Mouse (Mus musculus): ENCODE data around the gene Gm28044.
"Not testable (repeated sequence)": the region's sequence is repeated elsewhere in the genome, so short reads cannot be mapped to it uniquely, and the experiment has no call there.

Gene Gm28044

DNA sequence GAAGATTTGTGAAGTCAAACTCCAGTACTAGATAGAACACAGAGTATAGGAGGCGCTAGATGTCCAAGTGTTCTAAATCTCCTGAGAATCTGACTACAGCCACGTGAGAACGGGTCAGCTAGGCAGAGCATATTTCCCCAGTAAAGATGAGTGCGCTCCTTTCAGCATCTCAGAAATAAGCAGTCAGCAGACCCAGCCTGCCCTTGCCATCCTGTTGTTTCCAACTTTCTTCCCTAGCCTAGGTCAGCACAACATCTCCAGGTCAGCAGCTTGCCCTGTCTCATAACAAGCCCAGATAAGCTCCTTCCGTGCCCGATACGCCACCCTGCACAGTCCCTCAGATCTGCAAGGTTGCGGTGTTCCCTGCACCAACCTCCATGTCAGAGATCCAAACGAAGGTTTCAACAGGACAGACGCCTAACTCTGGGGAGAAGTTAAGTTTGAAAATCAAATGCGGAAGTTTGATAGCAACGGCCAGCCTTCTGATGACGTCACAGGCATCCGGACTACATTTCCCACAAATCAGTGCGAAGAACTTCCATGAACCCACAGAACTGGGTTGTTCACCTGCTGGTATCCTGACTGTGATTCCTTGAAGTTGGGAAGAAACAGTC is at the start of gene Gm28044, which contains the start of gene Zfp953:
Gm28044 (minus strand) TSS at position 406 of the 614 bp plus-strand sequence.
Zfp953 (minus strand) TSS at position 475 of the 614 bp plus-strand sequence.
- in situ Hi-C loops (cut with MboI, MseI): loop anchor here (10.0 kb wide), 1 partner anchor 165 kb away; the partner anchor contains the start of genes Gm26965 and Zfp87

DNA sequence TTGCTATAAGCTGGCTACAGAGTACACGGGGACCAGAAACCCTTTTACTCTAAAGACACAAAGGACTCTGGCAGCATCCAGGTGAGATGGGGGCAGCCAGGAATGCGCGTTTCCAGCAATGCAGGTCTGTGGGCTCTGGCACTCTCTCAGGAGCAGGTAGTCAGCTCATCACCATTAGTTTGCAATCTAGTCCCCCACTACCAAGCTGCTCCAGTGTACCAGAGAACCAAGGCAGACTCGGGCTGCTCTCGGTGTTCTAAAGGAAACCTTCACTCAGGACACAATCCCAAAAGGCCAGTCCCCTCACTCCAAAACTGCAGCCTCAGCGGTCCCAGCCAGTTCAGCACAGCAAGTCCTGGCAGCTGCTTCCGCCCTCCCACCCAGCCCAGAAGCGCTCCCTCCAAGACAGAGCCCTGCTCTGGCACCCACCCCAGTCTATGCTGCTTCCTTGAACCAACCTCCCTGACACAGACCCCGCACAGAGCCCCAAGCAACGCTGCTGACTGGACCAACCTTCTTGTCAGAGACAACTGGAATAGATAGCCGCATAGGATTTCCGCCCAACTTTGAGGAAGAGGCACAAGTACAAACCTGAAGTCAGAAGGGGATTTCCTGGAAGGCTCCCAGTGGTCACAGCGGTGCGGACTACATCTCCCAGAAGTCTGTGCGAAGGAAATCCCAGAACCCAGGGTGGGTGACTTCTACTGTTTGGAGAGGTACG is 39.0 kb upstream of the Gm28044 start, which contains the start of gene Zfp429:
Zfp429 (minus strand) TSS at position 637 of the 721 bp plus-strand sequence.
- in situ Hi-C loops (cut with MboI, MseI): not testable (repeated sequence)

DNA sequence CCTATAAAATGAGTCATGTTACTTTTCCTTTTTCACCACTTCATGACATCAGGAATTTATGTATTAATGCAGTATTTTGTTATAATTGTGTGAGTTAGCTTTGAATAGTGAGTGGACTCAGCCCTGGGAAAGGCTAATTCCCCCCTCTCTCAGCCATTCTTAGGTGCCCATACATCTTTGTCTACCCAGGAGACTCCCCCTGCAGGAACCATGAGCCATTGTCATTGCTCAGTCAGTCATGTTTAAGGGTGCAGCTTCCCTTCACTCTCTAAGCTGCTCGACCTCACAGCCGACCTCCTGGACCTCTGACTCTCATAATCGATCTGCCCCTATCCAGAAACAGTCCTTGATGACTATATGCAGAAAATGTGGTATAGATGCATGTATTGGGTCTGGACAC is 15.9 kb upstream of the Gm28044 start:
- in situ Hi-C loops (cut with MboI, MseI): not testable (repeated sequence)

DNA sequence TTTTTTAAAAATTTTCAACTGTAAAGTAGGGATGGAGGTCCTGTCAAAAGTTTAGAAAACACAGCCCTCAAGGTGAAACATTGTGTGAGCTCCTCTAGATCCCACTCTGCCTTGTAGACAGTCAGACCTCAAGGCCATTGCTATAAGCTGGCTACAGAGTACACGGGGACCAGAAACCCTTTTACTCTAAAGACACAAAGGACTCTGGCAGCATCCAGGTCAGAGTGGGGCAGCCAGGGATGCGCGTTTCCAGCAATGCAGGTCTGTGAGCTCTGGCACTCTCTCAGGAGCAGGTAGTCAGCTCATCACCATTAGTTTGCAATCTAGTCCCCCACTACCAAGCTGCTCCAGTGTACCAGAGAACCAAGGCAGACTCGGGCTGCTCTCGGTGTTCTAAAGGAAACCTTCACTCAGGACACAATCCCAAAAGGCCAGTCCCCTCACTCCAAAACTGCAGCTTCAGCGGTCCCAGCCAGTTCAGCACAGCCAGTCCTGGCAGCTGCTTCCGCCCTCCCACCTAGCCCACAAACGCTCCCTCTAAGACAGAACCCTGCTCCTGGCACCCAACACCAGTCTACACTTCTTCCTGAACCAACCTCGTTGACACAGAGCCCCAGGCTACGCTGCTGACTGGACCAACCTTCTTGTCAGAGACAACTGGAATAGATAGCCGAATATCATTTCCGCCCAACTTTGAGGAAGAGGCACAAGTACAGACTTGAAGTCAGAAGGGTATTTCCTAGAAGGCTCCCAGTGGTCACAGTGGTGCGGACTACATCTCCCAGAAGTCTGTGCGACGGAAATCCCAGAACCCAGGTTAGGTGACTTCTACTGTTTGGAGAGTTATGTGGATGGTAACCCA is 14.9 kb upstream of the Gm28044 start, which contains the start of the genes Gm28041 and Zfp456:
Gm28041 (minus strand) TSS at position 684 of the 862 bp plus-strand sequence.
Zfp456 (minus strand) TSS at position 761 of the 862 bp plus-strand sequence.
- in situ Hi-C loops (cut with MboI, MseI): not testable (repeated sequence)

DNA sequence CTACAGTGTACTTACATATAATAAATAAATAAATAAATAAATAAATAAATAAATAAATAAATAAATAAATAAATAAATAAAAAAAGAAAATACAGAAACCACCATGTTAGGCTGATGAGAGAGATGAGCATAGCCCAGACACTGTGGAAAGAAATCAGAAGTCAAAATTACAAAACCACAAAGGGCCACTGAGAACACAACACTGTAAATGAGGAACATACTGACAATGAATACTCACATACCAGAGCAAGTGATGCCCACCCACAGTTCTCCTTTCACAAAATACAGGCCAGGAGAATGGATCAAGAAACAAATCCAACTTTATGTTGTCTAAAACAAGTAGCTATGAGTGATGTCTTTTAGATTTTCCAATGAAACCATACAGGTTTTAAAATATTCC is 8.5 kb downstream of the Gm28044 start:
- in situ Hi-C loops (cut with MboI, MseI): no loop called here

DNA sequence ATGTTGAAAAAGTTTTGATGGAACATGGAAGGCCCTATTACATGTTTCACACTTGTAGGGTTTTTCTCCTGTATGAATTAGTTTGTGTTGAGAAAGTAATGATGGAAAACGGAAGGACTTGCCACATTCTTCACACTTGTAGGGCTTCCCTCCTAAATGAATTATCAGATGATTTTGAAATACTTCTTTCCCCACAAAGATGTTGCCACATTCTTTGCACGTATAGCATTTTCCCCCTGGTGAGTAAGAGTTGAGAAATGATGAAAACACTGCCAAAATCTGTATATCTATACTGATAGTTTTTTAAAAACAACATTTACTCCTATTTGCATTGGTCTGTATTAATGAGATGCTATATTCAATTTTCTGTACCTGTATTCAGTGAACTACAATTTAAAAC is 16.9 kb downstream of the Gm28044 start:
- in situ Hi-C loops (cut with MboI, MseI): no loop called here

DNA sequence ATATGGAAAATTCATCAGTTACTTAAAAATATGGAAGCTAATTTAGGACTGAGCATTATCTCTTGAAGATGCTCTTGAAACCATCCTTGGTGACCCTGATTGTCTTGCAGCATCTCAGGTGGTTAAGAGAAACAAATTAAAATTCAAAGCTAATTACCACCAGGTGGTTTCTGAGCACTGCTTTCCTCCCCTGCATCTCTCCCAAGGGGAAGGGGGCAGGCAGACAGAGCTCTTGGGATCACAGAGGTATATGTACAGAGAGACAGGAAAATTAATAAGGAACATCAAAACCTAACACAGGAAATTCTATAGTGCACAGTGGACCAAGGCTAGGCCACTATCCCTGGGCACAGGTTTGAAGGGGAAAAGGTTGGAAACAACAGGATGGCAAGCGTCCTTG is 27.5 kb downstream of the Gm28044 start:
- in situ Hi-C loops (cut with MboI, MseI): no loop called here

DNA sequence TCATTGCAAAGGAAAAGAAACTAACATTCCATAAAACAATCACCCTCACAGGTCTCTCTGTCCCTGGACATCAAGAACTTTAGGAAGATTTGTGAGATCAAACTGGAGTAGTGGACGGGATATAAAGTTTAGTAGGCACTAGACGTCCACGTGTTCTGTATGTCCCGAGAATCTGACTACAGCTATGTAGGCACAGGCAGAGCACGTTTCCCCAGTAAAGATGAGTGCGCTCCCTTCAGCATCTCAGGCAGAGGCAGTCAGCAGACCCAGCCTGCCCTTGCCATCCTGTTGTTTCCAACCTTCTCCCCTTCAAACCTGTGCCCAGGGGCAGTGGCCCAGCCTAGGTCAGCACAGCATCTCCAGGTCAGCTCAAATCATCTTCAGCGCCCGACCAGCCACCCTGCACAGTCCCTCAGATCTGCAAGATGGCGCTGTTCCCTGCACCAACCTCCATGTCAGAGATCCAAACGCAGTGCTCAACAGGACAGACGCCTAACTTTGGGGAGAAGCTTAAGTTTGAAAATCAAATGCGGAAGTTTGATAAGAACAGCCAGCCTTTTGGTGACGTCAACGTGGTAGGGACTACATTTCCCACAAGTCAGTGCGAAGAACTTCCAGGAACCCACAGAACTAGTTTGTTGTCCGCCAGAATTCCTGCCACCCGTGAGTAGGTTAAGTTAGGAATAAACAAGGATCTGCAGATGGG is 28.2 kb downstream of the Gm28044 start, which contains the start of gene Zfp595:
Zfp595 (minus strand) TSS at position 552 of the 706 bp plus-strand sequence.
- in situ Hi-C loops (cut with MboI, MseI): no loop called here

DNA sequence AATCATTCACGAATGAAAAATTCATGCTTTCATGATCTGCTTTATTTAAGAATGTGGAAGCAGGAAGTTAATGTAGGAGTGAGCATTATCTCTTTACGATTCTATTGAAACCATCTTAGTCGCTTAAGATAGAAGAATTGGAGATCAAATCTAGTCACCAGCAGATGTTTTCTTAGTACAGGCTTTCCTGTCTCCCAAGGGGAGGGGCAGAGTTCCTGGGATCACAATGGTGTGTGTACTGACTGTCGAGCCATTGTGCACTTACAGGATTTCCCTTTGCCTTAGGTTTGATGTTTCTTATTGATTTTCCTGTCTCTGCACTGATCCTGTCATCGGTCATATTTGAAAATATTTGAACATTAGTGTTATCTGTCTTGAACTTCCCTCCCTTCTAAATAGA is 53.6 kb downstream of the Gm28044 start:
- in situ Hi-C loops (cut with MboI, MseI): no loop called here

DNA sequence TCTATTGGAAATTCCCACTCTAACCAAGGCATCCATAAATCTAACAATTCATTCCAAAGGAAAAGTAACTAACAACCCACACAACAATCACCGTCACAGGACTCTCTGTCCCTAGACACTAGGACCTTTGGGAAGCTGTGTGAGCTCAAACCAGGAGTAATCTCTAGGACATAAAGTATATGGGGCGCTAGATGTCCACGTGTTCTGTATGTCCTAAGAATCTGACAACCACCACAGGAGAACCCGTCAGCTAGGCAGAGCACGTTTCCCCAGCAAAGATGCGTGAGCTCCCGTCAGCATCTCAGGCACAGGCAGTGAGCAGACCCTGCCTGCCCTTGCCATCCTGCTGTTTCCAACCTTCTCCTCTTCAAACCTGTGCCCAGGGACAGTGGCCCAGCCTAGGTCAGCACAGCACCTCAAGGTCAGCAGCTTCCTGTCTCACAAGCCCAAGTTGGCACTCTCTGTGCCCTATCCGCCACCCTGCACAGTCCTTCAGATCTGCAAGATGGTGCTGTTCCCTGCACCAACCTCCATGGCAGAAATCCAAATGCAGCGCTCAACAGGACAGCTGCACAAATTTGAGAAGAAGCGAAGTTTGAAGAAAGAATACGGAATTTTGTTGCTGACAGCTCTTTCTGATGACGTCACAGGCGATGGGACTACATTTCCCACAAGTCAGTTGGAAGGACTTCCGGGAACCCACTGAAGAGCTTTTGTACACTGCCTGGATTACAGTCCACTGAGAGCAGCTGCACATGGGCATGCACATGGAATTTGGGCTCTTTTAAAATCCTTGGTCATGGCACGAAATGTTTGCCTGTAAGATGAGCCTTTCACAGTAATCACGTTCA is 54.3 kb downstream of the Gm28044 start, which contains the start of gene Zfp457:
Zfp457 (minus strand) TSS at position 664 of the 851 bp plus-strand sequence.
- in situ Hi-C loops (cut with MboI, MseI): no loop called here

DNA sequence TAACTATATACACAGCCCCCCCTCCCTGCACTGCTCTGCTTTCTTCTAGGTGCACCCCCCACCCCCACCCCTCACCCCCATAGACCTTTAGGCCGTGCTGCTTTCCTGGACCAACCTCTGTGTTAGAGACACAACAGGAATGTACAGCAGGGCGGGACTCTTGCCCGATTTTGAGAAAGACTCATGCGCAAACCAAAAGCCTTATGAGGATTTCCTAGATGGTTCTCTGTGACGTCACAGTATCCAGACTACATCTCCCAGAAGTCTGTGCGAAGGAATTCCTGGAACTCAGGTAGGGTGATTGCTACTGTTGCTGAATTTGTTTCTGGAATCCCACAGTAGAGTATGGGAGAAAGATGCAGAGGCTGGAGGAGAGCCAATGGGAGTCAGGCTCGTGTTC is 82.0 kb downstream of the Gm28044 start, which contains the start of gene Zfp458:
Zfp458 (minus strand) TSS at position 153 of the 400 bp plus-strand sequence.
- in situ Hi-C loops (cut with MboI, MseI): no loop called here

DNA sequence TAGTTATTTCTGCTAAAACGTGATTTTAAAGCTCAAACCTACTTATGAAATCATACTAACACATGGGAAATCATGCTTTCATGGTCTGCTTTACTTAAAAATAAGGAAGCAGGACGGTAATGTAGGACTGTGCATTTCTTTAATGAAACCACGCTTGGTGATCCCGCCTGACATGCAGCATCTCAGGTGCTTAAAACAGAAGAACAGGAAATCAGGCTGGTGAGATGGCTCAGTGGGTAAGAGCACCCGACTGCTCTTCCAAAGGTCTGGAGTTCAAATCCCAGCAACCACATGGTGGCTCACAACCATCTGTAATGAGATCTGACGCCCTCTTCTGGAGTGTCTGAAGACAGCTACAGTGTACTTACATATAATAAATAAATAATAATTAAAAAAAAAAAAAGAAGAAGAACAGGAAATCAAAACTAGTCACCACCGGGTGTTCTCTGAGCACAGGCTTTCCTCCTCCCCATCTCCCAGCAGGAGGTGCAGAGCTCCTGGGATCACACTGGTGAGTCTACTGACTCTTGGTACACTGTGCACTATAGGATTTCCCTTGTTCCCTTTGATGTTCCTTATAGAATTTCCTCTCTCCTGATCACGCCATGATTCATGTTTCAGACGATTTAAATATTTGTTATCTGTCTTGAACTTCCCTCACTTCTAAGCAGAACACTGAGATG is 90.8 kb downstream of the Gm28044 start:
- in situ Hi-C loops (cut with MboI, MseI): loop anchor here (5.0 kb wide), 1 partner anchor 92 kb away; no protein-coding TSS in a partner anchor

DNA sequence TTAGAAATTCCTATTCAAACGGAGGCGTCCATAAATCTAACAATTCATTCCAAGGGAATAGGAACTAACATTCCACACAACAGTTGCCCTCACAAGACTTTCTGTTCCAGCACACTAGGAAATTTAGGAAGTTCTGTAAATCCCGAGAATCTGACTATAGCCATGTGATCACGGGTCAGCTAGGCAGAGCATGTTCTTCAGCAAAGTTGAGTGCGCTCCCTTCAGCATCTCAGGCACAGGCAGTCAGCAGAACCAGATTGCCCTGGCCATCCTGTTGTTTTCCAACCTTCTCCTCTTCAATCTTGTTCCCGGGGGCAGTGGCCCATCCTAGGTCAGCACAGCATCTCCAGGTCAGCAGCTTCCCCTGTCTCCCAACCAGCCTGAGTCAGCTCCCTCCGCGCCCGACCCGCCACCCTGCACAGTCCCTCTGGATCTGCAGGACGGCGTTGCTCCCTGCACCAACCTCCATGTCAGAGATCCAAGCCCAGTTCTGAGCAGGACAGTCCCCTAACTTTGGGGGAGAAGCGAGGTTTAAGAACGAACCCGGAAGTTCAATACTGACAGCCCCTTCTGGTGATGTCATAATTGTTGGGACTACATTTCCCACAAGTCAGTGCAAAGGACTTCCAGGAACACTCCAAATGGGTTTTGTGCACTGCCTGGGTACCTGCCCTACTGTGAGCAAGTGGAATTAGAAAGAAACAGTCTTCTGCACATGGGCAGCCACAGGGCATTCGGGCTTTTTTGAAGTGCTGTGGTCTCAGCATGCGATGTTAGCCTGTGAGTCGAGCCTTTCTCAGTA is 91.6 kb downstream of the Gm28044 start:
- in situ Hi-C loops (cut with MboI, MseI): loop anchor here (5.0 kb wide), 1 partner anchor 91 kb away; no protein-coding TSS in a partner anchor

Measured in T-helper 2 cell (primary cell).